Mouse (Mus musculus): Measurements from ENCODE around the gene B3gnt3. TPM values are rescaled to one million over a fixed set of nuclear protein-coding genes. Genes with fewer than 3 reads are reported as not detected.
"Not testable (repeated sequence)": the region's sequence is repeated elsewhere in the genome, so short reads cannot be mapped to it uniquely, and the experiment has no call there.

B3gnt3 gene
- total RNA-seq, 2 experiments from 2014 or later: 2.1 to 2.9 TPM

GRCm38 (mm10) chr8:71707874-71708273 is 6.3 kb upstream of the B3gnt3 start:
- peak; percentile 60 for TF ChIP-seq CTCF (IDR thresholded peaks at IDR 0.05)
- Histone ChIP-seq H3K4me3 (no peak overlapping the region), H3K27ac (no peak overlapping the region)
- intact Hi-C loops (cut with DNase I): no loop called here
- no peak for DNase-seq

GRCm38 (mm10) chr8:71703400-71703799 is 1.8 kb upstream of the B3gnt3 start:
- DNase-seq; intact Hi-C loops (cut with DNase I): not testable (repeated sequence)

GRCm38 (mm10) chr8:71702923-71703322 is 1.3 kb upstream of the B3gnt3 start:
- no peak overlapping the region for H3K27ac ChIP-seq
- no peak overlapping the region for H3K4me3 ChIP-seq
- DNase-seq: no peak
- TF ChIP-seq CTCF (IDR thresholded peaks at IDR 0.05): no peak
- intact Hi-C loops (cut with DNase I): no loop called here

More at GRCm38 (mm10) chr8:71703400-71703799, 1.8 kb upstream of the B3gnt3 start:
- H3K4me3 ChIP-seq, H3K27ac ChIP-seq: not testable (repeated sequence)

- TF ChIP-seq CTCF (IDR thresholded peaks at IDR 0.05): peak; percentile 16; the same call in 1 of the 2 replicates
- DNase-seq: no peak
- Histone ChIP-seq H3K4me3 (peak overlapping the region; percentile 72), H3K27ac (peak overlapping the region; percentile 86; the same call in 1 of the 2 replicates)
- intact Hi-C loops (cut with DNase I): no loop called here
Observed at GRCm38 (mm10) chr8:71702087-71702432, 471 bp upstream of the B3gnt3 start.

- intact Hi-C loops (cut with DNase I): no loop called here
- H3K27ac ChIP-seq: peak overlapping the region; percentile 86
- peak; percentile 49 for DNase-seq
- H3K4me3 ChIP-seq: peak overlapping the region; percentile 72
- TF ChIP-seq CTCF (IDR thresholded peaks at IDR 0.05): no peak
Observed at GRCm38 (mm10) chr8:71700493-71701269, 908 bp downstream of the B3gnt3 start.

- intact Hi-C loops (cut with DNase I): not testable (repeated sequence)
- TF ChIP-seq CTCF (IDR thresholded peaks at IDR 0.05): peak; percentile 40; the same call in 1 of the 2 replicates
Observed at GRCm38 (mm10) chr8:71695456-71695855, 6.1 kb downstream of the B3gnt3 start.

GRCm38 (mm10) chr8:71693166-71694041 is 8.2 kb downstream of the B3gnt3 start:
- intact Hi-C loops (cut with DNase I): no loop called here
- no peak for TF ChIP-seq CTCF (IDR thresholded peaks at IDR 0.05)
- DNase-seq: no peak
- Histone ChIP-seq H3K27ac (no peak overlapping the region), H3K4me3 (no peak overlapping the region)

More at GRCm38 (mm10) chr8:71695456-71695855, 6.1 kb downstream of the B3gnt3 start:
- not testable (repeated sequence) for H3K4me3 ChIP-seq, DNase-seq, H3K27ac ChIP-seq

- DNase-seq: no peak
- intact Hi-C loops (cut with DNase I): no loop called here
- no peak overlapping the region for H3K27ac ChIP-seq
- H3K4me3 ChIP-seq: no peak overlapping the region
- no peak for TF ChIP-seq CTCF (IDR thresholded peaks at IDR 0.05)
Observed at GRCm38 (mm10) chr8:71692509-71692908, 9.1 kb downstream of the B3gnt3 start.

GRCm38 (mm10) chr8:71689028-71689427 is 12.6 kb downstream of the B3gnt3 start, which contains the start of gene Insl3:
TSS of gene Insl3 (plus strand) at chr8:71689214.
- no peak for DNase-seq
- no peak within 1 kb of the TSS for H3K27ac ChIP-seq
- TF ChIP-seq CTCF (IDR thresholded peaks at IDR 0.05): no peak
- intact Hi-C loops (cut with DNase I): no loop called here
- no peak within 1 kb of the TSS for H3K4me3 ChIP-seq

- intact Hi-C loops (cut with DNase I): no loop called here
- Histone ChIP-seq H3K4me3 (no peak overlapping the region), H3K27ac (no peak overlapping the region)
- no peak for TF ChIP-seq CTCF (IDR thresholded peaks at IDR 0.05)
- DNase-seq: no peak
Observed at GRCm38 (mm10) chr8:71687616-71688015, 14.0 kb downstream of the B3gnt3 start.

- TF ChIP-seq CTCF (IDR thresholded peaks at IDR 0.05): no peak
- DNase-seq: no peak
- intact Hi-C loops (cut with DNase I): no loop called here
- Histone ChIP-seq H3K4me3 (no peak overlapping the region), H3K27ac (no peak overlapping the region)
Observed at GRCm38 (mm10) chr8:71686143-71686734, 15.3 kb downstream of the B3gnt3 start.

GRCm38 (mm10) chr8:71685573-71685972 is 16.0 kb downstream of the B3gnt3 start:
- no peak for DNase-seq
- TF ChIP-seq CTCF (IDR thresholded peaks at IDR 0.05): no peak
- intact Hi-C loops (cut with DNase I): no loop called here
- no peak overlapping the region for H3K4me3 ChIP-seq
- H3K27ac ChIP-seq: no peak overlapping the region

GRCm38 (mm10) chr8:71684701-71685100 is 16.9 kb downstream of the B3gnt3 start:
- DNase-seq: no peak
- no peak overlapping the region for H3K27ac ChIP-seq
- intact Hi-C loops (cut with DNase I): no loop called here
- no peak overlapping the region for H3K4me3 ChIP-seq
- TF ChIP-seq CTCF (IDR thresholded peaks at IDR 0.05): no peak

Data from gastrocnemius, adult 2 months (tissue).